Mouse (Mus musculus) kidney, adult 2 months (tissue): ENCODE measurements around the gene Tns4.

Experiments
- CTCF ChIP-seq: fragments of 200-500 bp; conservative IDR thresholded peaks from 2 replicates; pipeline ENCODE4 v1.5.1; 2011; ENCODE audit warnings: low read depth, mild to moderate bottlenecking, control low read depth, low read length, moderate library complexity, mixed read lengths; ENCODE audit not compliant: insufficient read depth, insufficient read length
- POLR2A ChIP-seq: fragments of 200-500 bp; IDR thresholded peaks from one replicate; pipeline ENCODE4 v1.6.1; 2011; ENCODE audit warnings: low read depth, low read length, control low read depth

- TF ChIP-seq CTCF (no peak), POLR2A (no peak)
Observed at GRCm38 (mm10) chr11:99042834-99043431, 46.2 kb downstream of the Tns4 start.
